Mouse (Mus musculus): ENCODE measurements at regions not wholly inside any gene's neighbourhood (a gene's known extent, or its start where the extent isn't known, plus 50 kb on each side); places are given as distances from the start of the nearest gene placed in this dataset.

GRCm38 (mm10) chr17:7532618-7533017 is 147.4 kb upstream of the Unc93a2 start:
- TF ChIP-seq FLI1 (IDR thresholded peaks at IDR 0.05; ENCODE audit: low read length) = no peak
- TF ChIP-seq GATA1 (IDR thresholded peaks at IDR 0.05; ENCODE audit: borderline replicate concordance, low read length) = no peak
